ENCODE assay signal across 28 mouse cellular contexts in the genomic region with DNA sequence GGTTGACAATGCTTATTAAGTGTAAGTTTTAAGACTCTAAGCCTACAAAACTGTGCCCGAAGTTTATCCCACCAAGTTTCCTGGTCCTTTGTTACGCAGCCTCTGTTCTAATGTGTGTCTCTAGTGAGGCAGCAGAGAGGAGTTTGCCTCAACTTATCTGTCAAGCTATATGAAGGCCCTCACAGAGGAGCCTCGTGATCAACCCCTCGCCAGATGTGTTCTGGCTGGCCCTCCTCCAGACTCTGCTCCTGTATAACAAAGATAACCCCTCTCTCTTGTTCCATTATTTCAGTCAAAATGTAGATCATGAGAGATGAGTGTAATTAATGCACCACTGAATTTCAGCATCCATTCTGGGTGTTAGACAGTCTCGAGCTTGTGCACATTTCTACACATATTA. TPM values are rescaled to one million over a fixed set of nuclear protein-coding genes. Genes with fewer than 3 reads are reported as not detected.
DNase-seq lines count a peak whose midpoint lies in the region; ATAC-seq and TF ChIP-seq lines count a peak whose summit lies in the region.
"Had no signal": no experiment of that assay in that cellular context is flagged by ENCODE, and none has a peak within 500 bp of the region (broad histone marks: within the 10 kb centered on the region; RNA-seq: fewer than 3 reads in every experiment).

No protein-coding gene starts in this region.

- no peak overlapping the region for H3K4me3 ChIP-seq in liver, embryonic 14.5 days (ENCODE audit: insufficient read depth in 1 of 2, low read depth in 2 of 2, low read length in 2 of 2)
- H3K4me3 ChIP-seq in liver, embryonic 11.5 days (ENCODE audit: low read depth, low read length) = no peak overlapping the region
- H3K4me3 ChIP-seq: embryonic facial prominence, embryonic 15.5 days; forebrain, embryonic 12.5 days; heart, adult 2 months; heart, embryonic 15.5 days; hindbrain, embryonic 13.5 days; kidney, embryonic 15.5 days; limb, embryonic 10.5 days; midbrain, embryonic 13.5 days; stomach, embryonic 15.5 days had no signal

- TF ChIP-seq CTCF in liver, embryonic 14.5 days (IDR thresholded peaks at IDR 0.05; ENCODE audit: low read depth) = no peak

- TF ChIP-seq EP300 in liver, embryonic 14.5 days (IDR thresholded peaks at IDR 0.05; ENCODE audit: low read depth) = peak; percentile 44; the same call in 1 of the 2 replicates

- no peak for ATAC-seq in liver, embryonic 14.5 days (ENCODE audit: insufficient read depth)
- ATAC-seq in liver, embryonic 11.5 days (replicated peaks; ENCODE audit: low FRiP score) = no peak
- ATAC-seq in megakaryocyte progenitor cell, adult 5-6 weeks (replicated peaks; ENCODE audit: poor library complexity) = peak; percentile 68
- ATAC-seq: CD4-positive, CD25-positive, alpha-beta regulatory T cell, adult 4 months; midbrain, embryonic 13.5 days; Patski had no signal

- H3K27ac ChIP-seq in liver, embryonic 14.5 days = no peak overlapping the region
- no peak overlapping the region for H3K27ac ChIP-seq in liver, embryonic 11.5 days (ENCODE audit: low read depth, low read length)
- H3K27ac ChIP-seq: embryonic facial prominence, embryonic 15.5 days; forebrain, embryonic 12.5 days; heart, adult 2 months; heart, embryonic 15.5 days; hindbrain, embryonic 13.5 days; kidney, embryonic 15.5 days; limb, embryonic 10.5 days; midbrain, embryonic 13.5 days; stomach, embryonic 15.5 days had no signal

- peaks cover 4 to 12% of the 10 kb centered on the region in 2 experiments; a peak in 3 of 4 replicates for H3K4me1 ChIP-seq in liver, embryonic 14.5 days (replicated peaks; ENCODE audit: control insufficient read depth in 2 of 2, insufficient read depth in 2 of 2, low read length in 1 of 2)
- 0 out of 2 replicates have a peak, but pooled peaks cover 5% of the 10 kb centered on the region for H3K4me1 ChIP-seq in liver, embryonic 11.5 days (replicated peaks; ENCODE audit: control insufficient read depth, insufficient read depth, low read length)

- peaks cover 12% of the 10 kb centered on the region for H3K27me3 ChIP-seq in liver, embryonic 14.5 days (ENCODE audit: control insufficient read depth, insufficient read depth, low read length)
- H3K27me3 ChIP-seq in liver, embryonic 11.5 days (replicated peaks; ENCODE audit: control insufficient read depth, insufficient read depth, low read length) = peaks cover 21% of the 10 kb centered on the region

- H3K9ac ChIP-seq in liver, embryonic 14.5 days (replicated peaks) = no peak overlapping the region
- H3K9ac ChIP-seq in liver, embryonic 11.5 days (ENCODE audit: low read depth, low read length) = no peak overlapping the region
- H3K9ac ChIP-seq: embryonic facial prominence, embryonic 15.5 days; forebrain, embryonic 12.5 days; heart, embryonic 15.5 days; hindbrain, embryonic 13.5 days; kidney, embryonic 15.5 days; midbrain, embryonic 13.5 days; stomach, embryonic 15.5 days had no signal

- no peaks in the 10 kb centered on the region for H3K9me3 ChIP-seq in liver, embryonic 14.5 days (ENCODE audit: control insufficient read depth, low read length)
- no peaks in the 10 kb centered on the region for H3K9me3 ChIP-seq in liver, embryonic 11.5 days (ENCODE audit: control insufficient read depth, low read length)
- H3K9me3 ChIP-seq: embryonic facial prominence, embryonic 15.5 days; forebrain, embryonic 12.5 days; heart, embryonic 15.5 days; hindbrain, embryonic 13.5 days; kidney, embryonic 15.5 days; limb, embryonic 10.5 days; midbrain, embryonic 13.5 days; stomach, embryonic 15.5 days had no signal

- no peak overlapping the region; the same call in 1 of the 2 replicates for H3K4me2 ChIP-seq in liver, embryonic 14.5 days (ENCODE audit: low read depth)
- H3K4me2 ChIP-seq in liver, embryonic 11.5 days = no peak overlapping the region
- H3K4me2 ChIP-seq: embryonic facial prominence, embryonic 15.5 days; forebrain, embryonic 12.5 days; heart, embryonic 15.5 days; hindbrain, embryonic 13.5 days; kidney, embryonic 15.5 days; midbrain, embryonic 13.5 days; stomach, embryonic 15.5 days had no signal

- WGBS in liver, embryonic 14.5 days (ENCODE audit: insufficient replicate concordance) = 34% methylated on average over 5 of the region's 5 CpGs
- 65% methylated on average over 5 of the region's 5 CpGs for WGBS in liver, embryonic 11.5 days

- H3K36me3 ChIP-seq in liver, embryonic 14.5 days (replicated peaks; ENCODE audit: control insufficient read depth, insufficient read depth, low read depth) = no peaks in the 10 kb centered on the region
- no peaks in the 10 kb centered on the region for H3K36me3 ChIP-seq in liver, embryonic 11.5 days (ENCODE audit: control insufficient read depth, insufficient read depth, low read length)
- H3K36me3 ChIP-seq: embryonic facial prominence, embryonic 15.5 days; forebrain, embryonic 12.5 days; heart, embryonic 15.5 days; hindbrain, embryonic 13.5 days; kidney, embryonic 15.5 days; limb, embryonic 10.5 days; midbrain, embryonic 13.5 days; stomach, embryonic 15.5 days had no signal

- DNase-seq in liver, embryonic 14.5 days (ENCODE audit: low read depth in 3 of 3, low spot score in 3 of 3) = peak in 1 of 3 experiments; percentile 37
- no peak for DNase-seq in liver, embryonic 11.5 days (ENCODE audit: low spot score)
- peak; percentile 37 for DNase-seq in c-Kit-positive CD71-positive TER-119-positive erythroid progenitor cells, embryonic 14.5 days (ENCODE audit: low spot score)
- DNase-seq in embryo, embryonic 10 days (ENCODE audit: low spot score) = no peak
- no peak for DNase-seq in embryo, embryonic 9.5 days (ENCODE audit: extremely low spot score)
- DNase-seq in layer of hippocampus, adult 18-20 months (ENCODE audit: low spot score in 2 of 2) = no peak
- DNase-seq: adrenal gland, postnatal 36 days; cerebellum, adult 18-20 months; cerebellum, postnatal 14 days; gastrocnemius, postnatal 25 days; heart, adult 2 months; heart, postnatal 36 days; kidney, adult 11 months; kidney, postnatal 36 days; layer of hippocampus, adult 9-11 months; lung, postnatal 10 days; thymus, postnatal 36 days had no signal

RNA-seq across cellular contexts. Expression of gene Mturn, which starts 1.7 kb away (rescaled TPM):
- 0.26 and 0.47 TPM in 2 replicates for polyA plus RNA-seq in liver, embryonic 14.5 days (2012; rRNA removed)
- 0.75 and 0.81 TPM in 2 replicates for polyA plus RNA-seq in liver, embryonic 14.5 days (2014; fragmentation: Nextera tagmentation; extraction: Ambion mirVana)
- 1.4 and 1.8 TPM in 2 replicates for polyA plus RNA-seq in liver, embryonic 11.5 days (2014; fragmentation: Nextera tagmentation; extraction: Ambion mirVana)
- total RNA-seq in megakaryocyte progenitor cell, adult 5-6 weeks (2015) = 0.17 and 0.34 TPM in 2 replicates
- 0.17 and 0.30 TPM in 2 replicates for total RNA-seq in megakaryocyte progenitor cell, adult 5-6 weeks (2017)
- 100 to 1,000 TPM; 159 to 165 TPM for total RNA-seq in layer of hippocampus, adult 18-20 months (2021)

Comparison
In these comparisons a context has a peak if more than half of its experiments do, and no peak if none do; other contexts are left out.
1. RNA of gene Mturn, which starts 1.7 kb away (total RNA-seq): 159 to 165 TPM in layer of hippocampus, adult 18-20 months; 0.17 to 0.34 TPM in megakaryocyte progenitor cell, adult 5-6 weeks; every median in the first group is over 100 times any median in the second.